Mouse (Mus musculus): Measurements from ENCODE around the gene Rnf182. TPM values are rescaled to one million over a fixed set of nuclear protein-coding genes. Genes with fewer than 3 reads are reported as not detected.

The Rnf182 gene
- total RNA-seq (2014; rRNA removed) (9.1 and 9.3 TPM in 2 replicates), polyA plus RNA-seq (2015; fragmentation: Nextera tagmentation; extraction: Ambion mirVana) (32.5 and 42.0 TPM in 2 replicates)

- H3K9me3 ChIP-seq (ENCODE audit: low read length), result no peaks in the 10 kb centered on the region
- H3K4me1 ChIP-seq (ENCODE audit: insufficient read depth), result peaks cover 21% of the 10 kb centered on the region
- peak within 1 kb of the TSS; percentile 66 for H3K4me2 ChIP-seq (ENCODE audit: low read depth)
- H3K9ac ChIP-seq, result peak within 1 kb of the TSS; percentile 87
- H3K4me3 ChIP-seq (ENCODE audit: low read depth, low read length), result peak within 1 kb of the TSS; percentile 77
- no peak for TF ChIP-seq CTCF (IDR thresholded peaks at IDR 0.05; ENCODE audit: low read depth)
- no peaks in the 10 kb centered on the region for H3K27me3 ChIP-seq (ENCODE audit: insufficient read depth, low read length)
- ATAC-seq (peak; percentile 95), DNase-seq (peak; percentile 92)
- no peaks in the 10 kb centered on the region for H3K36me3 ChIP-seq (ENCODE audit: insufficient read depth)
- under 1% methylated on average over 52 of the region's 58 CpGs for WGBS
- H3K27ac ChIP-seq (ENCODE audit: low read depth, low read length), result peak within 1 kb of the TSS; percentile 81
Observed at GRCm38 (mm10) chr13:43615577-43616254, at the start of gene Rnf182. Gene Rnf182 (plus strand): TSS chr13:43615710.

DNA sequence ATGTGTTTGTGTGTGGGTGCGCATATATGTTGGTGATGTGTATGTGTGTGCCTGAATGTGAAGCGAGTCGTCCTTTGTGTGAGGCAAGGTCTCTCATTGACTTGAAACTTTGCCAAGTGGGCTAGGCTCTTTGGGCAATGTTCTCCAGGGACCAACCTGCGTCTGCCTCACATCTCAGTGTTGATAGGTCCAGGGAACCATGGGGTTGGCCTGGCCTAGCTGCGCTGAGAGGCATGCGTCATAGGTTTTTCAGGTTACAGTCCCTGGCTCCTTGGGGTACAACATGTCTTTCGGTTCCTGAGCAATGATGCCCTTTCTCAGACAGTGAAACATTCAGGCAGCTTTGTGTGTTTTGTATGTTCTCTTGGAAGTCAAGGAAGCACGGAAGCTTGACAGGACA, 49.3 kb upstream of the Rnf182 start:
- H3K4me2 ChIP-seq (ENCODE audit: low read depth), result no peak overlapping the region
- 85% methylated on average over 8 of the region's 8 CpGs for WGBS

DNA sequence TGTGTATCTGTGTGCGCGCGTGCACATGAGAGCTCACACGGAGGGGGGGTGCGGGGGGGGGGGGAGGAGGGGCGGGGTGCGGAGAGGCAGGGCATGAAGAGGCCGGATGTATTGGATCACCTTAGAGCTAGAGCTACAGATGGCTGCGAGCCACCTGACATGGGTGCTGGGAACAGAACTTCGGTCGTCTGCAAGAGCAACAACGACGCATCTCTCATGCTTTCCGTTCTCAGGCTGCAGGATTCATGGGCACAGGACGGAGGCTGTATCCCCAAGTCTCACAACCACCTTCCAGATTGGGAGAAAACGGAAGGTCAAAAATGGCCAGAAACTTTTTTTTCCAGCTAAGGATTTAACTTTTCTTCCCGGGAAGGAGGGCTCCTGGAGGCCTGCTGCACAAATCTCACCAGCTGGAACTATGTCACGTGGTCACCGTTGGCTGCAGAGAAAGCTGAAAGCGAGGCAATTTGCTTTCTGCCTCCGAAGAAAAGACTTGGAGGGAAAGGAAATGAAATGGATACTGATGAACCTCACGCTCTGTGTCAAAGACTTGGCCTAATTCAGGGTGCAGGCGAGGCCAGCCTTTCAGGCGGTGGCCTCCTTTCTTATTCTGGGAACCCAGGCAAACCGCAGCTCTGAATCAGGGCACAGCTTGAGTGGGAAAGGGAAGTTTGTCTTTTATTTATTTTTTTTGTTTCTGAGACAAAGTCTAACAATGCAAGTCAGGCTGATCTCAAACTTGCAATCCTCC, 48.2 kb upstream of the Rnf182 start:
- H3K9me3 ChIP-seq (ENCODE audit: low read length), result no peaks in the 10 kb centered on the region
- ATAC-seq, result peak; percentile 50; the same call in 1 of the 2 replicates
- H3K27me3 ChIP-seq (ENCODE audit: insufficient read depth, low read length), result no peaks in the 10 kb centered on the region
- H3K4me1 ChIP-seq (ENCODE audit: insufficient read depth), result 0 out of 2 replicates have a peak, but pooled peaks cover 3% of the 10 kb centered on the region
- 0 out of 2 replicates have a peak overlapping the region, but pooled peaks have one; percentile 54 for H3K27ac ChIP-seq (ENCODE audit: low read depth, low read length)
- TF ChIP-seq CTCF (IDR thresholded peaks at IDR 0.05; ENCODE audit: low read depth), result no peak
- H3K9ac ChIP-seq, result no peak overlapping the region
- WGBS, result 46% methylated on average over 25 of the region's 25 CpGs
- H3K4me3 ChIP-seq (ENCODE audit: low read depth, low read length), result no peak overlapping the region
- H3K4me2 ChIP-seq (ENCODE audit: low read depth), result 0 out of 2 replicates have a peak overlapping the region, but pooled peaks have one; percentile 4
- H3K36me3 ChIP-seq (ENCODE audit: insufficient read depth), result no peaks in the 10 kb centered on the region
- peak; percentile 63 for DNase-seq

More for the DNA sequence above, 49.3 kb upstream of the Rnf182 start:
- TF ChIP-seq CTCF (IDR thresholded peaks at IDR 0.05; ENCODE audit: low read depth), result no peak
- H3K36me3 ChIP-seq (ENCODE audit: insufficient read depth), result no peaks in the 10 kb centered on the region
- ATAC-seq, result no peak
- H3K27ac ChIP-seq (ENCODE audit: low read depth, low read length), result no peak overlapping the region
- no peaks in the 10 kb centered on the region for H3K9me3 ChIP-seq (ENCODE audit: low read length)
- no peak overlapping the region for H3K9ac ChIP-seq
- no peaks in the 10 kb centered on the region for H3K27me3 ChIP-seq (ENCODE audit: insufficient read depth, low read length)
- 0 out of 2 replicates have a peak, but pooled peaks cover 3% of the 10 kb centered on the region for H3K4me1 ChIP-seq (ENCODE audit: insufficient read depth)
- DNase-seq, result no peak
- H3K4me3 ChIP-seq (ENCODE audit: low read depth, low read length), result no peak overlapping the region

DNA sequence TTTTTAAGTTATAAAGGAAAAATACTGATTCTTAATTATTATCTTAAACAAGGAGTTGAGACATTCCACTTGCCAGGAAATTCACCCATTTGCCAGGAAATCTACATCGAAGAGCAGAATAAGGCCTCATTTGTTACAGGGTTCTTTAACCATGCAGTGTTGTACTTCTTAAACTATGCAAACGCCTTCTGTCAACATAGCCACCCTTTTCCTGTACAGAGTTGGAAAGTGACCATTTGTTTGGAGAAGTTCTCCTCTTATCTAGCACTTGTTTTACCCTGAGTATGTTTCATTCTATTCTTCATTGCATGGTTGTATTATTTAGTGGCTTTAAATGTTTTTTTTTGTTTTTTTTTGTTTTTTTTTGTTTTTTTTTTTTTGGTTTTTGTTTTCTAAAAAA, 41.5 kb upstream of the Rnf182 start:
- Histone ChIP-seq H3K36me3 (ENCODE audit: insufficient read depth) (no peaks in the 10 kb centered on the region), H3K9me3 (ENCODE audit: low read length) (no peaks in the 10 kb centered on the region), H3K27ac (ENCODE audit: low read depth, low read length) (no peak overlapping the region), H3K4me1 (ENCODE audit: insufficient read depth) (no peaks in the 10 kb centered on the region), H3K4me3 (ENCODE audit: low read depth, low read length) (no peak overlapping the region), H3K4me2 (ENCODE audit: low read depth) (no peak overlapping the region), H3K9ac (no peak overlapping the region), H3K27me3 (ENCODE audit: insufficient read depth, low read length) (no peaks in the 10 kb centered on the region)
- DNase-seq, result no peak
- no peak for ATAC-seq
- TF ChIP-seq CTCF (IDR thresholded peaks at IDR 0.05; ENCODE audit: low read depth), result no peak
- 57% methylated on average over 2 of the region's 2 CpGs for WGBS

- Histone ChIP-seq H3K4me3 (ENCODE audit: low read depth, low read length) (no peak overlapping the region), H3K27ac (ENCODE audit: low read depth, low read length) (no peak overlapping the region), H3K4me1 (ENCODE audit: insufficient read depth) (no peaks in the 10 kb centered on the region), H3K4me2 (ENCODE audit: low read depth) (no peak overlapping the region), H3K36me3 (ENCODE audit: insufficient read depth) (no peaks in the 10 kb centered on the region), H3K27me3 (ENCODE audit: insufficient read depth, low read length) (no peaks in the 10 kb centered on the region), H3K9me3 (ENCODE audit: low read length) (no peaks in the 10 kb centered on the region), H3K9ac (no peak overlapping the region)
- no peak for DNase-seq
- ATAC-seq, result no peak
- TF ChIP-seq CTCF (IDR thresholded peaks at IDR 0.05; ENCODE audit: low read depth), result no peak
- WGBS, result 81% methylated on average over 5 of the region's 5 CpGs
Observed at GRCm38 (mm10) chr13:43575431-43575830, 40.1 kb upstream of the Rnf182 start.

- Histone ChIP-seq H3K4me3 (ENCODE audit: low read depth, low read length) (no peak overlapping the region), H3K27ac (ENCODE audit: low read depth, low read length) (no peak overlapping the region), H3K36me3 (ENCODE audit: insufficient read depth) (no peaks in the 10 kb centered on the region), H3K27me3 (ENCODE audit: insufficient read depth, low read length) (no peaks in the 10 kb centered on the region), H3K4me2 (ENCODE audit: low read depth) (no peak overlapping the region), H3K9ac (no peak overlapping the region), H3K9me3 (ENCODE audit: low read length) (no peaks in the 10 kb centered on the region), H3K4me1 (ENCODE audit: insufficient read depth) (no peaks in the 10 kb centered on the region)
- TF ChIP-seq CTCF (IDR thresholded peaks at IDR 0.05; ENCODE audit: low read depth), result peak; percentile 42; the same call in 1 of the 2 replicates
- DNase-seq (no peak), ATAC-seq (no peak)
- WGBS, result 69% methylated on average over 5 of the region's 5 CpGs
Observed at GRCm38 (mm10) chr13:43577254-43577653, 38.3 kb upstream of the Rnf182 start.

- no peak for ATAC-seq
- H3K4me3 ChIP-seq (ENCODE audit: low read depth, low read length), result no peak overlapping the region
- DNase-seq, result peak; percentile 38
- H3K36me3 ChIP-seq (ENCODE audit: insufficient read depth), result no peaks in the 10 kb centered on the region
- no peak overlapping the region for H3K4me2 ChIP-seq (ENCODE audit: low read depth)
- H3K27ac ChIP-seq (ENCODE audit: low read depth, low read length), result no peak overlapping the region
- no peak for TF ChIP-seq CTCF (IDR thresholded peaks at IDR 0.05; ENCODE audit: low read depth)
- no peaks in the 10 kb centered on the region for H3K4me1 ChIP-seq (ENCODE audit: insufficient read depth)
- H3K9ac ChIP-seq, result no peak overlapping the region
- no peaks in the 10 kb centered on the region for H3K9me3 ChIP-seq (ENCODE audit: low read length)
- WGBS, result 56% methylated on average over 12 of the region's 12 CpGs
- H3K27me3 ChIP-seq (ENCODE audit: insufficient read depth, low read length), result no peaks in the 10 kb centered on the region
Observed at GRCm38 (mm10) chr13:43577766-43578165, 37.7 kb upstream of the Rnf182 start.

Data from forebrain, postnatal 0 days (tissue).